1 mouse cellular context compared by ENCODE assay signal in the genomic region with DNA sequence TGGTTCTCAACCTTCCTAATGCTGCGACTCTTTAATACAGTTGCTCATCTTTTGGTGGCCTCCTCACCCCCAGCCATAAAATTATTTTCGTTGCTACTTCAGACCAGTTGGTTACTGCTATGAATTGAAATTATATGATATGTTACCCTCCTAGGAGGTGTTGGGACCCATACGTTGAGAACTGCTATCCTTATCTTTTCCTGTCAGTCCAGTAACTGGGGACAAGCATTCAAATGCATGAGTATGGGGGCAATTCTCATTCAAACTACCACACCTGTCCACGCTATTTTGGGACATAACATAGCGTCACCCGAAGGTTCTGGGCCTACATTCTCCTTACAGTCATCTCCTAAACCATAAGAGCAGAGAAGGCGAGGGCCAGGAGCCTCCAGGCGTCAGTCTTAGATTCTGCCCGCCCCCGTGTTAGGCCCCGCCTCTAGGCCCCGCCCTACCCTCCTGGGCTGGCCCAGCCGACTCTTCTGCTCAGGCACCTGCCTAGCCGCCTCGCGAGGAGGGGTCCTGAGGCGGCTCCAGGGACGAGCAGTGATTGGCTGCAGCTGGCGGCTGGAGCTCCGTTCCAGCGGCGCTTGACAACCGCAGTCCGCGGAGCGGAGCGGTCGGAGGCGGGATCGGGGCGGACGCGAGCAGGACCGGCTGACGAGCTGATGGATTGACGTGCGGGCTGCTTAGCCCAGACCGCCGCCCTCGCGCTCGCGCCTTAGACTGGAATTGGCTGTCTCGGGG.
TF ChIP-seq lines count a peak whose summit lies in the region.

A gene (plus strand): TSS at position 494 of the 744 bp plus-strand sequence.

TF ChIP-seq in MEL, 35 proteins besides CTCF, POLR2A, EP300 and RAD21 (continued from another document):
- 0 out of 2 replicates have a peak, but pooled peaks have one; percentile 74 for TF ChIP-seq UBTF (IDR thresholded peaks at IDR 0.05; ENCODE audit: borderline replicate concordance, insufficient read depth, low read depth, low read length)
- TF ChIP-seq ZC3H11A (IDR thresholded peaks at IDR 0.05; ENCODE audit: low read depth, low read length): no peak
- peak; percentile 75 for TF ChIP-seq SIN3A (IDR thresholded peaks at IDR 0.05; ENCODE audit: low read length)
- no peak for TF ChIP-seq JUND (IDR thresholded peaks at IDR 0.05; ENCODE audit: low read depth, low read length)
- no peak for TF ChIP-seq BHLHE40 (IDR thresholded peaks at IDR 0.05; ENCODE audit: borderline replicate concordance, low read depth, low read length)
- no peak; the same call in 1 of the 2 replicates for TF ChIP-seq POLR2AphosphoS2 (IDR thresholded peaks at IDR 0.05; ENCODE audit: low read length)
- no peak for TF ChIP-seq MYC (IDR thresholded peaks at IDR 0.05; ENCODE audit: low read depth, low read length)
- TF ChIP-seq CHD2 (IDR thresholded peaks at IDR 0.05; ENCODE audit: low read length): no peak
- TF ChIP-seq USF1 (IDR thresholded peaks at IDR 0.05; ENCODE audit: low read depth, low read length): peak; percentile 11; the same call in 1 of the 2 replicates
- TF ChIP-seq MEF2A (IDR thresholded peaks at IDR 0.05; ENCODE audit: extremely low read depth, insufficient replicate concordance, low read depth, low read length, poor library complexity, severe bottlenecking): no peak
- no peak for TF ChIP-seq MAFK (IDR thresholded peaks at IDR 0.05; ENCODE audit: borderline replicate concordance, low read depth, low read length)
- peak; percentile 76 for TF ChIP-seq MAZ (IDR thresholded peaks at IDR 0.05; ENCODE audit: low read depth, low read length)
- TF ChIP-seq CHD1 (IDR thresholded peaks at IDR 0.05; ENCODE audit: low read depth, low read length): no peak
- no peak for TF ChIP-seq TAL1 (IDR thresholded peaks at IDR 0.05; ENCODE audit: low read length)
- no peak for TF ChIP-seq ZKSCAN1 (IDR thresholded peaks at IDR 0.05; ENCODE audit: low read depth, low read length)
